Mouse (Mus musculus) gastrocnemius, postnatal 25 days (tissue): ENCODE data around the gene Lrrc20. TPM values are rescaled to one million over a fixed set of nuclear protein-coding genes. Genes with fewer than 3 reads are reported as not detected.
"Not testable (repeated sequence)": the region's sequence is repeated elsewhere in the genome, so short reads cannot be mapped to it uniquely, and the experiment has no call there.

Experiments used
- DNase-seq: peaks from one replicate; pipeline ENCODE4 v3.0.0; 2022
- long read RNA-seq, 2 experiments: library from polyadenylated mRNA; stranded (forward); transcript quantifications; one replicate each; pipeline ENCODE4 v2.0.0; 2021
- total RNA-seq, 2 experiments: library from RNA; stranded (reverse); gene quantifications; 1 replicate in 1 of 2; 2 replicates in 1 of 2; pipeline ENCODE4 v1.2.3; 2021

Lrrc20 gene
- 100 to 1,000 TPM; 114 to 132 TPM for total RNA-seq
- long read RNA-seq, experiment 1, transcript Lrrc20-201 (5 exons, 3,216 nt): major isoform, 5 of 58 reads
- long read RNA-seq, experiment 1, partial matches to known transcripts: 50 of 58 reads
- long read RNA-seq, experiment 1, other reads (novel, unspliced or antisense): 3 of 58 reads
- long read RNA-seq, experiment 2, transcript Lrrc20-201 (5 exons, 3,216 nt): major isoform, 10 of 51 reads
- long read RNA-seq, experiment 2, partial matches to known transcripts: 41 of 51 reads
- long read RNA-seq, experiment 2, other reads (novel, unspliced or antisense): 0 of 51 reads

DNA sequence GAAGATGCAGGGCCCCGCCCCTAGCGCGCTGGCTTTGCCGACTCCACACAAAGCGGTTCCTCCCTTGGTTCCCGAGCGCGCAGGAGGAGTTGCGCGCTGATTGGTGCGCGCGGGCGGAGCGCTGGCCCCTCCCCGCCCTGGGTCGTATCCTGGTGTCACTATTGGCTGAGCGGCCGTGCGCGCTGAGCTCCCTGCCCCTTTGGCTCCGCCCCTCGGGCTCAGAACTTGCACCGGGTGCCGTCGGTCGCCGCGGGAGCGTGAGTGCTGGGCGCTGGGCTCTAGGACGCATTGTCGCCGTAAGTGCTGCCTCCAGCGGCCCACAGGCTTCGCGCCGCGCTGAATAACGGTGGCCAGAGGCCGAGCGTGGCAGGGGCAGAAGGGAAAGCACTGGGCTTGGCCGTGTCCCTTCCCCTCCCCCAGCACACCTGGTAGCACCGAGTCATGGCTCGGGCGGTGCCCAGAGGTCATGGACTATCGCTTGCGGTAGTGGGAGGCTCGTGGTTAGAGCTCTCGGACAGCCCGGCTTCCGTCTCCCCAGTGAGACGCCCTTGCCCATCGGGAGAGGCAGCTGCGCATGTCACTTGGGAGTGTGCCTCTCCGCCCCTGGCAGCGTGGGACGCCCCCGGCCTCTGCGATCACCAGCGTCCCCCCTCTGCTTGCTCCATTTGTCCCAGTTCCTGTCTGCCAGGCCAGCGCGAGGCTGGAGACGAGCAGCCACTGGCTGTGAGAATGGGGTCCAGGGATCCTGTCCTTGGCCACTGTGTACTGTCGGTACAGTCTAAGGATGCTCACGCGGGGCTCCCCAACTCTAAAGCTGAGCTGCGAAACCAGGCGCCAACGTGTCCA is at the start of gene Lrrc20:
Lrrc20 (plus strand) TSS at position 208 of the 846 bp plus-strand sequence.
- peak; percentile 97 for DNase-seq

DNA sequence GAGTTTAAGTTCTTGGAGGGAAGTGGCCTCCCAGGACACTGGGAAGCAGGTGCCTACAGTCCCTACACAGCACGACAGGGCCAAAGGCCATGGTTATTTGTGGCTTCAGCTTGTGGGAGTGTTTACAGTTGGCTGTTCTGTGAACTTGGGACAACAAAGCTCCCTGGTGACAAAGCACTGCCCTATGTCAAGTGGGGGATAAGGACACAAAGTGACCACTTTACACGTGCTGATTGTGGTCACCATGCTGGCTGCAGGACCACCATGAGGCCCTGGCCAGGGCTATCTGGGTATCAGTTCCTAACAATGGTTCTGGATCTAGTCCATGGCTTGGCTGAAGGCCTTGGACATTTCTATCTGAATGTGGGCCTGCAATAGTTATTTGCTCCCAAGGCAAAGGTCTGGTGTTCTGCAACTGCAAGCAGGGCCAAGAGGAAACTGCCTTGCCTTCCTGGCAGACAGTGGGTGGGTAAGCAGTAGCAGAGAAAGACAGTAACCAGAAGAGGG is 49.3 kb upstream of the Lrrc20 start:
- DNase-seq: peak; percentile 42

DNA sequence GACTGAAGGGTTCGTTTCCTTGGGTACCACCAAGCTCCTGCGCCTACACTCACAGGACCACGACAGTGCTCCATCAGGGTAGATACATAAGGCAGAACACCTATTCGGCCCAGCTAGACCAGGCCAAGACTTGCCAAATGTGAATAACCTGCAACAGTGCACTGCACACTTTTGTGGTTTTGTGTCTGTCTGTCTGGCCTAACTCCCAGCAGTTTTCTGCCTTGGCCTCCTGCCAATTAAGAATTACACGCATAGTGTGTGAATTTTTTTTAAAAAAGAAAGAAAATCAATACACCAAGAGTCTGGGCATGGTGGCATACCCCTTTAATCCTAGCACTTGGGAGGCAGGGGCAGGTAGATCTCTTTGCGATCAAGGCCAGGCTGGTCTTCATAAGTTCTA is 47.6 kb upstream of the Lrrc20 start:
- no peak for DNase-seq

DNA sequence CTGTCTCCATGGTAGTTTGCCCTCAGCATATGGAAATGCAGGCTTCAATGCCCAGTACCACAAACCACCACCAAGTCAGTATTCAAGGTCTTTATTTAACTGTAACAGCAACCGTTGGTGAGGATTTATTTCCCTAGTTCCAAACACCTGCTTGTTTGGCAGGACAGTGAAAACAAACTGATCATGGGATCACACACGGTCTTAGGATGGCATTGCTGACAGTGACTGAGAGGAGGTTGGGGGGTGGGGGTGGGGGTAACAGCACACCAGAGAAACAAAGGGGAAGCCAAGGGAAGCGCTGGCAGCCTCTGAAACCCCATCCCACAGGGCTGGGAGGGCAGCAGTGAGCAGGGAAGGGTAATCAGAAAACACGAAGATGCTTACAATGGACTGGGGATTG is 47.2 kb upstream of the Lrrc20 start:
- DNase-seq: no peak

DNA sequence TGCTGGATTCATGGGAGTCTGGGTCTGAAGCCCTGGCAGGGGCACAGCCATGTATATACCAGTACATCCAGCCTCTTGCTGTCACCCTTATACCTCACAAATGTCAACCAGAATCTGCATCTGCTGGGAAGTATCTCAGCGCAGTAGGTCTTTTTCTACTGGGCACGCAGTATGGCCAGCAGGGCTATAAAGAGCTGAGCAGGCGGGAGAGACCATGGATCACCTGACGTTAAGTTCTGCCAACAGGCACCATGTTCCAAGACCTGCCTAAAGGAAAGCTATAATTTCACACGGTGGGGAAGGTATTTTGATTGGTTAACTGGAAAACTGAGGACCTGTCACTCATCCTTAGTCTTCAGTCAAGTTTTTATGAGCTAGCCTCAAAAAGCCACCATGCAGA is 46.6 kb upstream of the Lrrc20 start:
- no peak for DNase-seq

DNA sequence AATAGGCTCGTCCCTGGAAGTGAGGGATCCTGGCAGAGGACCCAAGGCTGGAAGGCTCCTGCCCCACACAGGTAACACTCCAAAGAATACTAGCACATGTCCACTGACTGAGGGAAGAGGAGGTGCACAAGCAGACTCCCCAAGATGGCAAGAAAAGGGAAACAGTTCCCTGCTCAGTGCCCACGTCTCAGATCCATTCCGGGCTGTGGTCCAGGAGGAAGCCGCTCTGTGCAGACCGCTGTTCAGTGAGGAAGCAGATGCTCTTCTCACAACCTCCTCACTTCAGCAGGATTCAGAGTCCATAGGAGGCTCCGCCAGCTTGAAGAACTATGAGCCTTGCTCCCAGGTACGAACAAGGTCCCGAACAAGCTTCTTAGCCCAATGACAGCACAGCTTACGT is 44.2 kb upstream of the Lrrc20 start:
- no peak for DNase-seq

DNA sequence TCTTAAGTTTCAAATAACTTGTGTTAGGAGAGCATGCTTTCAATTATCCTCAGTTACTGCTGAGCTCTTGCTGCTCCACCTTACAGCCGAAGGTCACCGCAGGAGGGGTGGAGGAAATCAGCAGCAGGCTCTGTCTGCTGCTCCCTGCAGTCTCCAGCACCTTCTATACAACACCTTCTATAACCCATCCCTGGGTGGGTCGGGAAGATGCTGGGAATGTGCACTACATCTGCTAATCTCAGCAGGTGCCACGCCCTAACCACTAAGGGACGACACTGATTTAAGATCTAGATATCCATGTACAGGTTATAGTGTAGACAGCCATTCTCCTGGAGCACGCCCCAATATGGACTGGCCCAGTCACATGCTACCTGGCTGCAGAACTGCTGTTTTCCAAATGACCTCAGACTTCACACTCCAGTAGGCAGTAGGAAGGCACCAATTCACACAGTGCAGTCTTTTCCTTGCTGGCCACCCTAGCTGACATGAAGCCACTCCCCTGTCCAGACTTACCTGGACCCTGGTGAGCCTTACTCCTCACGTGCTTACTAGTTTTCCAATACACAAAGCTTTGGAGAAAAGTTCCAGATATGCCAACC is 35.3 kb upstream of the Lrrc20 start:
- no peak for DNase-seq

DNA sequence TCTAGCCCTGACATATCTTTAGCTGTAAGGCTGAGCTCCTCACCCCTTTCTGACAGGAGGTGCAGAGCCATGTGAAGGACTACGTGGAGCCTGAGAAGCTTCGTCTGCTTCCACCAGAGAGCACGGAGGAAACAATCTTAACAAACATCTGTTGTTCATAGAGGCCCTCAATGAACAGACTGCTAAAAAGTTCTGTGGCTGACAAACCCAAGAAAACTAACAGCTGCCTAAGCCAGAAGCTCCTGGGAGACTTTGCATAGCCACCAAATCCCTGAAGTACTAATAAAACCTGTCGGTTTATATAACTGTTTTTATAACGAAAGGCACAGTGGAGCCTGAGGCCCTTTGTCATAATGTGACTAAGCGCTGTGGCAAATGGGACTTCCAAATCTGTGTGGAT is 32.1 kb upstream of the Lrrc20 start:
- no peak for DNase-seq

DNA sequence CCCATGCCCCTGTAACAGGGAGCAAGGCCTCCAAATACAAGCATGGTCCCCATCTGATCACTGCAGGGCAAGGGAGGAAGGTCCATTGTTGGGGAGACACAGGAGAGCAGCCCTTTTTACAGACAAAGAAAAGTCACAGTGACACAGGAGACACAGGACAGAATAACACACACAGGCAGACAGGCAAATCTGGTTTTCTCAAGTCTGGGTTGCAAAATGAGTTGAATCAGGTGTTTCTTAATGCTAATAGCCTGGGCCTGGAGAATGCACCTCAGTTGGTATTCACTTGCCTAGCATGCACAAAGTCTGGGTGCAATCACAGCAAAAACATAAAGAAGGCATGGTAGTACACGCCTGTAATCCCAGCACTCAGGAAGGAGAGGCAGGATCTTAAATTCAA is 31.7 kb upstream of the Lrrc20 start:
- DNase-seq: no peak

DNA sequence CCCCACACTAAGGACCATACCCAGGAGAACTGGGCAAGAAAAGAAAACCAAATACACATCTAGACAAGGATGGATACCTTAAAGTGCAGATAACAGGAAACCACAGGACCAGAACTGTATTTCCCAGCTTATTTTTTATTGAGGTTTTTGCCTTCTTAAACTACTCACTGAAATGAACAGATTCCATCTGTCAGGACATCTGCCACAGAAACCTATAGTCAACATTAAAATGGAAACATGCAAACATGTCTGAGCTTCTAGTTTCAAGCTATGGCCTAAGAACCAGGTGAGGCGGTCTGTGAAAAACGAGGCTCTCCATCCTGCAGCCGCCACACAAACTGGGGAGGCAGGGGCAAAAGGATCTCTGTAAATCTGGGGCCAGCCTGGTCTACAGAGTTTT is 30.6 kb upstream of the Lrrc20 start:
- no peak for DNase-seq

DNA sequence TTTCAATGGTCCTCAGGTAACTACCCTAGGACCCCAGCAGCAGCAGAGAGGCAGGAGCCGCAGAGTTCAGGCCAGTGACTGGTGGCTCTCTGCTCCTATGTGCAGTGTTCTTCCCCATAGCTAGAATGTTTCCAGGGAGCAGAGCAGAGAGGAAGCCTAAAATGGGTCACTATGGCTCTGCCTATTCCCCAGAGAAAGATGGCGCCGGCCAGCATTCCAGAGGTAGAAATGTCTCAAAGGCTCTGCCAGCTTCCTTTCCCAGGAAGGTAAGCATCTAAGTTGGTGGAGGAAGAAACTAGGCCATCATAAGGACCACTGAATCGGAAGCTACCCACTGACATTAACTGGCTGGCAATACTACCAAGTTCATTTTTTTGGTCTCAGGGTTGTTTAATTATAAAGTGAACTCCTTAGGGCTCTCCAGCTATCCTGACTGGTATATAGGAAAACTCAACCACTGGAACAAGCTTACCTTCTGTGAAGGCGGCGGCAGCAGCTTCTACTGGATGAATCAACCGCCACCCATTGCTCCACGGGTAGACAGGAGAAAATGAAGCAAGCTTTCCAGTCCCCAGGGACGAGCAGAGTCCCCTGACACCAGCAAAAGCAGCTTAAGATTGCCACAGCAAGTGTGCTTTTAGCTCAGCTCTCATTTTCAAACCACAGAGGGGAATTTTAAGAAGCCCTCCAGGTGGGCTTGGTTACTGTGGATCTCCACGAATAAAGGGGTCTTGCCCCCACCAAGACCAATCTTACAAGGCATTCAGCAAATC is 27.8 kb upstream of the Lrrc20 start:
- DNase-seq: no peak

DNA sequence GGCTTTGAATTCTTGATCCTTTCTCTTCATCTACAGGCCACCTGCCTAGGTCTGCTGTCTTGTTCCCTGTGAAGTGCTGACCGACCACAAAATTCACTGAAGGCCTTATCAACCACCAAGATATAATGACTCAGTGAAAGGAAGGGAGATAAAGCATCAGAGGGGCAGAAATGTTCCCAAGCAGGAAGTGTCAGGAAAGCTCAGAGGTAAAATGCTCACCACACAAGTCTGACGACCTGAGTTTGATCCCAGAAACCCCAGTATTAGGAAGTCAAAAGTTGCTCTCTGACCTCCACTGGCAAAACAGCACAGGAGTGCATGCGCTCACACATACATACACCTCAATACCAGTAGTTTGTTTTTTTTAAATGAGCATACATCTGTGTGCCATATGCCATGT is 26.8 kb upstream of the Lrrc20 start:
- no peak for DNase-seq

DNA sequence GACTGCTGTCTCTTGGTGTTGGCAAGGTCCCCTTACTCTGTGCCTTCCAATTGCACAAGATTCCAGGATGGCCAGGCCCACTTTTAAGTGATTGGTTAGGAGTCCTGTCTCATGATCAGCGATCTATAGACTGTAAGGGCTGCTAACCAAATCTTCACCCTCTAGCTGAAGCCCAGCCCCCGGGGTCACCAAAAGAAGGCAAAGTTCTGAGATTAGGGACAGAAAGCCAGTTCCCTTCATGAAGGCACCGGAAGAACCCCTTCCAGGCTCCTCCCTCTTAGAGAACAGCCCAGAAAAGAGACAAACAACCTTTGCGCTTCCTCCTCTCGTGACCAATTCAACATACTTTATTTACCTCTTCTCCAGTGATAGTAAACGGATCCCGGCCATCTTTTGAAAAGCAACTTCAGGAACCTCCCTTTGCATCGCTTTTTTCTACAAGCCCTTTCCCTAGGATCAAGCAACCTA is 24.1 kb upstream of the Lrrc20 start:
- DNase-seq: no peak

DNA sequence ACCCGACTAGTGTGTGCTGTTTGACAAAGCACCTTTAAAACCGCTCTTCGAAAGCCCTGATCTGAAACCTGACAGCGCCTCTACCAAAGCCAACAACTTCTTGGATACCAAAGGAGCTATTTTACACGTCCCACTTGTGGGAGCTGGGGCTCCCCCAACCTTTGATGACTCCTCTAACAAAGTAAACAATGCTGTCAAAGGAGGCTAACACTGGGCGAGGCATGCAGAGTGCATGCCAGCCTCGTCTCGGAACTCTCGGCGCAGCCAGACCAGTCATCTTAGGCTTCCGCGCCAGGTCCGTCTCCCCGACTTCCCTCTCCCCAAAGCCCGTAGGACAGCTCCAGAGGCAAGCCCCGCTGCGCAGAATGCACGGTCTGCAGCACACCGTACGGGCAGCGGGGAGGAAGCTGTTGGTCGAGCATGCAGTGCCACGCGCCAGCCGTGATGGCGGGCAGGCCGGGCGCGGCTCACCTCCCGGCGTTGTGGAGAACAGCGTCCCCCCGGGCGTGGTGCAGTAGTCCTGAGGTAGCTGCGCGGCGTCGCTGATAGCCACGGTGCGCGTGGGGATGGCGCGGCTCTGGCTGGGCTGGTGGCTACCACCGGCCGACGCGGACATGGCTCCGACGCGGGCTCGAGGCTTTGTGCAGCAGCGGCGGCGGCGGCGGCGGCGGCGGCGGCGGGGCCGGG is 23.5 kb upstream of the Lrrc20 start:
- peak; percentile 55 for DNase-seq

DNA sequence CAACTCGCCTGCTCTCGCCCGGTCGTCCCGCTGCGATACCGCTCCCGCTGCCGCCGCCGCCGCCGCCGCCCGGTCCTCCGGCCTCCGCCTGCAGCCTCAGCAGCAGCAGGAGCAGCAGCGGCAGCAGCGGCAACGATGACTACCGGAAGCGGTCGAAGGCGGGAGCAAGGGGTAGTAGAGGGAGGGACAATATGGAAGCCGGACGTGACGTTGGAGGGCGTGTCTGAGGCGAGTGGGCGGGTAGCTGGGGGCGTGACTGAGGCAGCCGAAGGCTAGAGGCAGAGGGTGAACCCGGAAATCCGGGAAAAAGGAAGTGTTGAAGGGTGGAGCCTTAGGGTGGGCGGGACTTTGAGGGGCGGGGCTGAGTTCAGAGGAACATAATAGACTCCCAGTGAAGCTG is 23.0 kb upstream of the Lrrc20 start, which contains the start of gene Eif4ebp2:
Eif4ebp2 (minus strand) TSS at position 17 of the 400 bp plus-strand sequence.
- DNase-seq: peak; percentile 98

DNA sequence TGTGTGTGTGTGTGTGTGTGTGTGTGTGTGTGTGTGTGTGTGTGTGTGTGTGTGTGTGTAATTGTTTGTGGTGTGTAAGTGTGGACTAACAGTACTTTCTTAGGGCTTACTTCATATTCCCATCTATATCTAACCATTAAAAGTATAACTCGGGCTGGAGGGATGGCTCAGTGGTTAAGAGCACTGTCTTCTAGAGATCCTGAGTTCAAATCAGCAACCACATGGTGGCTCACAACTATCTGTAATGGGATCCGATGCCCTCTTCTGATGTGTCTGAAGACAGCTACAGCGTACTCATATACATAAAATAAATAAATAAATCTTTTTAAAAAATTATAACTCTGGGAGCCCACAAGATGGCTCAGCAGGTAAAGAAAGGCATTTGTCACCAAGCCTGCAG is 22.4 kb upstream of the Lrrc20 start:
- DNase-seq: not testable (repeated sequence)

DNA sequence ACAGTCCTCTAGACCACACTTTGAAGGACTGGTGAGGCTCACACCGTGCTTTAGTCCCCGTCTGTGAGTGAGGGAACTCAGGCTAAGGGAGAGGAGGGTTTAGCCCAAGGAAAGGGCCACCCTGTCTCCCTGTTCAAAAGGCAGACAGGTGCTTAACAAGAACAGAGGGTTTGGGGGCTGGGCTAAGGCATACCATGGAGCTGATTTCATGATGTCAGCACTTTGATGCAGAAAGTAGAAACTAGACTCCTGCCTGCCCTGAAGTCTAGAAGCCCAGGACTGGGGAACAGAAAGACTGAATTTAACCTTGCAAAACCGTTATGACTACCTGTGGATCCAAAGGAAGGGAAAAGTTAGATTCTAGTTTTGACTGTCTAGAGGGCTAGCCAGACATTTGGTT is 18.4 kb upstream of the Lrrc20 start:
- no peak for DNase-seq

DNA sequence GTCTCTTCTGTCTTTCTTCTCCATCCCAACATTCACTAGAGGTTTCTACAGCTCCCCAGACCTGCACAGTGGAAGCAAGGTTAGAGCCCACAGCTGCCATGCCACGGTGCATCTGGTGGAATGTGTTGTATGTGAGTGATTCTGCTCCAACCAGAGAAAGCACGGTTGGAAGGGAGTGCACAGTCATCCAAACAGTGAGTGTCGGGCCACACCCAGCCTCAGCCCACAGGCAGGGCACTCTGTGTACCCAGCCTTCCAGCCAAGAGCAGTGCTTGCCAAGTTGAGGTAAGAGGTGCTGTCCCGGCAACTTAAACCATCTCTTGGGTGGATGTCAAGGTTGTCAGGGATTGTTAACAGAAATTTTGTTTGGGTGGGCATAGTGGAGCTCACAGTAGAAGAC is 10.6 kb upstream of the Lrrc20 start:
- peak; percentile 78 for DNase-seq

DNA sequence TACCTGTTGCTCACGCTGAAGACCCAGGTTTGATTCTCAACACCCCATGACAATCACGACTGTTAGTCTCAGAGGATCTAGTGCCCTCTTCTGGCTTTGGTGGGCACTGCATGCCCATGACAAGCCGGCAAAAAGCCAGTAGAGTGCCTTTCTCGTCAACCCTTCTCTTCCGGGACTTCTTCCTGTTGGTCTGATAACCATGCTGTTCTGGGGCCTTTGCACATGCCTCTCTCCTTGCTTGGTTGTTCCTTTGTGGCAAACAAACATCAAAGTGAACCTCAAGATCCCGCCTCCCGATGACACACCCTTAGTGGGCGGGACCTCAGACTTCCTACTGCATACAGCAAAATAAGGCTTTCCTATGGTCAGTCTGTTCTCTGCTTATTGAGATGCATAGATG is 9.4 kb upstream of the Lrrc20 start:
- no peak for DNase-seq

DNA sequence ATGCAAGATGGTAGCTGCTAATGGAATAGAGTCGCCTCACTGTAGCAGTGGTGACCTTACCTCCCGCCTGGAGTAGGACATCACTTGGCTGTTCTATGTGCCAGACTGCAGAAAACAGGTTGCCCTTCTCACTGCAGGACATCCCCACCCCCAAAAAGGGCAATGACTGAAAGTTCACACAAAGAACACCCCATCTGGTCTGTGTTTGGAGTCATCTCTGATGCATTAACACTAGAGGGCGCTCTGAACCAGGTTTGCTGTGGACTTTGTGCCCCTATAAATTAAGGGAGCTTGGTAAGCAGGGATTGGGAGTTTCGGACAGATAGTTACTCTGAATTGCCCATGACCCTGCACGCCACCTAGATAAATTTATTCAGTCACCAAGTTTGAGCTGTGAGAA is 8.7 kb upstream of the Lrrc20 start:
- no peak for DNase-seq

DNA sequence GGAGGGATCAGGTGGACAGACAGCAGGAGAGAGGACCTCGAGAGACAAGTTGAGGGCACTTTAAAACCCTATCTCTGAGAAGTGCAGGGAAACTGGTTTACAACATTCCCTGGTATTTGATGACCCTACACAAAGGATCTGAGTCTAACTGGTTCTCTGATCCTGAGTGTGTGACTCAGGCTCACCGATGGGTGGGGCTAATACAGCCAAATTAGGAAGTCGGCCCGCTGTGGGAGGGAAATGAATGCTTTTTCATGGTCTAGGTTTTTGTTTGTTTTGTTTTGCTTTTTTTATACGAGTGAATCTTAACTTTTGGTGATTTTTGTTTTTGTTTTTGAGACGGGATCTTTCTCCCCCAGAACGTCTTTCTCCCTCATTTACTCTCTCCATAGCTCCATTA is 6.7 kb upstream of the Lrrc20 start:
- no peak for DNase-seq

DNA sequence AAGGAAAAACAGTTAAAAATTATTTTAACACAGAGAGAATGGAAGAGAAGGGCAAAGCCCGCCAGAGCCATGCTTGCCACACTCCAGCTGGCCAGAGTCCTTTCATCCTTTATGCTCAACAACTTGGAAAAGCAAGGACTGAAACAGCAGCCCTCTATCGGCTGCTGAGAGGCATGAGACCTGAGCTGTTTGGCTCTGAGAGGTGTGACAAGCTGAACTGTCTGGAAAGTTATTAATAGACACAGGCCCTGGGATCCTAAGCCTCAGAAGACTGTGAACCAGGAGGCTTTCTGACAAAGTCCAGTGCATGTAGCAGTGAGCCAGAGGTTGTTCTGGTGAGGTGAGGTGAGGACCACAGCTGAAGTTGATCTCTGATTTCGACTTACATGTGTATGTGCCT is 2.0 kb upstream of the Lrrc20 start:
- DNase-seq: peak; percentile 62
